Mouse (Mus musculus) liver, adult 2 months (tissue): ENCODE data around the gene Kcnc1.

Experiments used
- CTCF ChIP-seq: fragments of 200-500 bp; IDR thresholded peaks from 2 replicates; pipeline ENCODE4 v1.5.1; 2011; ENCODE audit warnings: low read depth, low read length, control low read depth
- POLR2A ChIP-seq: fragments of 200-500 bp; IDR thresholded peaks from 2 replicates; pipeline ENCODE4 v1.6.1; 2011; ENCODE audit warnings: low read length, control low read depth; ENCODE audit not compliant: insufficient read depth; ENCODE audit errors: extremely low read depth

DNA sequence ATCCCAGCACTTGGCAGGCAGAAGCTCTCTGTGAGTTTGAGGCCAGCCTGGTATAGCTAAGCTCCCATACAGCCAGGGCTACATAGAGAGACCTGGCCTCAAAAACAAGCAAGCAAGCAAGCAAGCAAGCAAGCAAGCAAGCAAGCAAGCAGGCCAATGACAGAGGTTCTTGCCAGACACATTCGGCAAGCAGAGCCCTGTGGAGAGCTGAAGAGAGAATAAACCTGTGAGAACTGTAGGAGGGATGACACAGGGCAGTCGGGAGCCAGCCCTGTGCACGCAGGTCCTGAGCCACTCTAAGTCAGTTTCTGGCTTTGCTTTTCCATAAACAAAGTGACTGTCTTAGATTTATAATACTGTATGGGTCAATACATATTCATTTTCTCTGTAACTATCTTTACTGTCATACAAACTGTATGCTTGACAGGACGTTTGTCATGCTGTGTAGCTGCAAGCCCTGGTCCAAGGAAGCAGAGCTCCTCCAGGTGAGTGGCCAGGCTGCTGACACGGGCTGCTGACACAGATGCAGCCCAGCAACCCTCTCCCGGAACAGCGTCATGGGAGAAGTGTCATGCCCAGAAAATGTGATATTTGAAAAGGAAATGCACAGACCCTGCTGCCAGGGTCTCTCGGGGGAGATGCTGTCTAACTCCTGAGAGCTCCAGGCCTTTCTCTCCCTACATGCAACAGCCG, 51.3 kb downstream of the Kcnc1 start:
- TF ChIP-seq POLR2A: no peak
- TF ChIP-seq CTCF: no peak
